Mouse (Mus musculus) granulocyte monocyte progenitor cell, adult 5-6 weeks (primary cell): Measurements from ENCODE around the gene Sesn3. TPM values are rescaled to one million over a fixed set of nuclear protein-coding genes. Genes with fewer than 3 reads are reported as not detected.
A peak's percentile ranks its signal among the peaks of the same experiment; 100 is the strongest.

ENCODE experiments used
- ATAC-seq: replicated peaks from 2 replicates; pipeline ENCODE4 v1.8.0; 2016; ENCODE audit warnings: mild to moderate bottlenecking, moderate TSS enrichment, inconsistent platforms; ENCODE audit not compliant: poor library complexity, severe bottlenecking
- total RNA-seq, 2 experiments: library from RNA; stranded (forward) in 1 of 2; stranded (reverse) in 1 of 2; fragments of 200-712, 200-1000 nt in 1 of 2; fragments of >200 nt in 1 of 2; fragmentation: Nextera tagmentation in 1 of 2; gene quantifications; 2 replicates each; pipeline ENCODE4 v1.2.3; 2014 to 2017

The Sesn3 gene
- total RNA-seq, 2 experiments from 2014 or later = 5.5 to 6.4 TPM

DNA sequence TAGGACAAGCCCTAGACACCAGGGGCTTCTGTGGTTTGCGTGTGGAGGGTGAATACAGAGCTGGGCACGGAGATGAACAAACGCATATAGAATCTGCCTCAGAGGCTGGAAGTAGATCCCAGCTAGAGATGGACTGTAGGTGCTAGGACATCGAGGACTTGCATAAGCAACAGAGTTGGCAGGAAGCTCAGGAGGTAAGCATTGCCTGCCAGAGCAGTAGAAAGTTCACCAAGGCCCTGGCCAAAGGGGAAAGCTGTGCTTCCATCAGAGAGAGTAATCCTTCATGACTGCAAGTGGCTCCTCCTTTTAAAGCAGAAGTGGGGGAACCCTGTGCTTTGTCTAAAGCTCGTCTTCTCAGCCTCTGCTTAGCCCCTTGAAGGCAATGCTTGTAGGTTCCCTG lies 74.5 kb downstream of the Sesn3 start:
- no peak for ATAC-seq

DNA sequence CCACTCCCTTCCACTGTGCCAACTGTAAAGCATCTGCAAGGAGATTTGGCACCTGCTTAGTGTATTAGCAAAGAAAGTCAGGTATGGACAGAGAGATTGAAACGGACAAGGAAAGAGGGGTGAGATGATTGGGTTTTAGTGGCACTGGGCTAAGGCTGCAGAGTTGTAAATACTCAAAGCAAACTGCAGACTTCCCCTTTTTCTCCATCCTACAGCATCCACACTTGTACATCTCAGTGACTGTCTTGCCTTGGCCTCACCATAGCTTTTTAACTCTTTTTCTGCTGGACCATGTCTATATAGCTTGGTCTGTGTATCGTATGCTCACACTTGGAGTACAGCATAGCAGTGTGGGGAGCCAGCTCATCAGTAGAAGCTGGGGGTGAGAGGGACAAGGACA lies 75.9 kb downstream of the Sesn3 start:
- ATAC-seq = peak; percentile 51

DNA sequence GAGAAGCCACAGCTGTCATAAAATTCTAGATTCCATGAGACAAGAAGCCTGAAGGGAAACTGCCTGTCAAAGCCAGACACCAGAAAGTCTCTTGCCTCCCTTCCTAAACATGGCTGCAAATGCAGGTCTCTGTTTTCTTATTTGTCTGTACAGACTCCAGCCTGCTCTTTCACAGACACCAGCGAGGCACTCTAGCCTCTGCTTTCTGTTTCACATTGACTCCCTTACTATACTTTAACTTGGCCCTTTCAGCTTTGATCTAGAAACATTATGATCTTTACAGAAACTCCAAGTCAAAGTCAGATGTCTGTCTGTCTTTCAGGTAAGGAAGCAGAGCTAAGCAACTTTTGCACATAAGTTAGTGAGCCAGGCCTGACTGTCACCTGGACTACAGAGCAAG lies 77.5 kb downstream of the Sesn3 start:
- ATAC-seq = no peak

- no peak for ATAC-seq
Observed at GRCm38 (mm10) chr9:14354852-14355251, 80.0 kb downstream of the Sesn3 start.

- ATAC-seq = no peak; the same call in 1 of the 2 replicates
Observed at GRCm38 (mm10) chr9:14357033-14357432, 82.2 kb downstream of the Sesn3 start.

- no peak for ATAC-seq
Observed at GRCm38 (mm10) chr9:14362068-14362768, 87.4 kb downstream of the Sesn3 start.

GRCm38 (mm10) chr9:14363540-14363939 lies 88.7 kb downstream of the Sesn3 start:
- ATAC-seq = peak; percentile 72

- ATAC-seq = no peak
Observed at GRCm38 (mm10) chr9:14364719-14365118, 89.9 kb downstream of the Sesn3 start.

DNA sequence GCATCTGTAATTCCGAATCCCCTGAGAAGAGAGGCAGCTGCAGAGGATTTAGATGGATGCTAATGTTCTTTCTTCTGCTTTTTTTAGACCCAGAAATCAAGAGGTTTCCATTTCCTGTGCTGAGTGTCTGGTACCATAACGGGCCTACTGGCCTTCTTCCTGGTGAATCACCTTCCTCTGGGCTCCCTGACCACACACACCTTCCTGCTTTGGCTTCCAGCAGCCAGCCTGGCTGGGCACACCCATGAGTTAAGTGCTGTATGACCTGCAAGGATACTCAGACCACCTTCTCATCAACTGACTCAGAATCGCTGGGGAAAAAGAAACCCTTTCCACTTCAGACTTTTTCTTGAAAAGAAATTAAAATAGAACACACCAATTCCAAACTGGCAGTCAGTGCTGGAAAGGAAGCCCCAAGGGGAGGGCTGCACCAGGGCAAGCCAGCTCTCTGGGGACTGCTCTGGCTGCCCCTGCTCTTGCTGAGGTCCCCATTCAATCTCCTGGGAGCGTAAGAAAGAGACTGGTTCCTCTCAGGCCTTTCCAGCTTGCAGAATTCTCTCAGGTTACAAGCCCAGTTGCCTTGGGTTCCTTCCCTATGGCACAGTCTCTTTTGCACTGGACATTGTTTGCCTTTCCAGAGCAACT lies 90.7 kb downstream of the Sesn3 start:
- ATAC-seq = peak; percentile 80

- no peak for ATAC-seq
Observed at GRCm38 (mm10) chr9:14367850-14368249, 93.0 kb downstream of the Sesn3 start.

GRCm38 (mm10) chr9:14369271-14369670 lies 94.4 kb downstream of the Sesn3 start:
- no peak for ATAC-seq

DNA sequence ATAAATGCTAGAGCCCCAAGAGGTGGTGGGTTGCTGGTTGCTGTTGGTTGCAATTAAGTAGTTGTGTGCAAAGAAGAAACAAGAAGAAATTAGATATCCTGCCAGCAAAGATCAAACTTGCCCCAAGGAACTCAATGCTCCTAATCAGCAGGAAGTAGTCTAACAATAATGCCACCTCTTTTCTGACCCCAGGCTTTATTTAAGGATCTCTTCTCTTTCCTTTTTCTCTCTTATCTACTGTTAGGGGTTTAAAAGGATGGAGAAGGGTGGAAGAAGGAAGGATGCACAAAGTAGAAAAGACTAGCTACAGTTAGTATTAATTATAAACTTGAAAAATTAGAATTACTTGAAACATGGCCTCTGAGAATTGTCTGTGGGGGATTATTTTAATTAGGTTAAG lies 97.6 kb downstream of the Sesn3 start:
- no peak for ATAC-seq

DNA sequence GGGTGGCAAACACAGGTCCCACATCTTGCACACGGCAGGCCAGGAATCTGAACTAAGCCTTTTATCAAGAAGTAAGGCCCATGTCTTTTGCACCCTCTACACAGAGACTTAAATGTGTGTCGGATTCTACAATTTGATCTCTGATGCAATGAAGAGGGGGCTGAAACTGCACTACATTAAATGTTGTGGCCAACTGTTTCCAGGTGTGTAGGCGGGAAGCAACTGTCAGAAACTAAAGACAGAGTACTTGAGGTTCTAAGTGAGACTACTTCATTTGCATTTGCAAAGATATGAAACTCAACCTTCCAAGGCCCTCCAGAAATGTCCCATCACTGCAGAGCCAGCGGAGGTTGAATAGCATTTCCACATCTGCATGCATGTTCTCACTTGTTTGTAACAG lies 101.3 kb downstream of the Sesn3 start:
- no peak for ATAC-seq

DNA sequence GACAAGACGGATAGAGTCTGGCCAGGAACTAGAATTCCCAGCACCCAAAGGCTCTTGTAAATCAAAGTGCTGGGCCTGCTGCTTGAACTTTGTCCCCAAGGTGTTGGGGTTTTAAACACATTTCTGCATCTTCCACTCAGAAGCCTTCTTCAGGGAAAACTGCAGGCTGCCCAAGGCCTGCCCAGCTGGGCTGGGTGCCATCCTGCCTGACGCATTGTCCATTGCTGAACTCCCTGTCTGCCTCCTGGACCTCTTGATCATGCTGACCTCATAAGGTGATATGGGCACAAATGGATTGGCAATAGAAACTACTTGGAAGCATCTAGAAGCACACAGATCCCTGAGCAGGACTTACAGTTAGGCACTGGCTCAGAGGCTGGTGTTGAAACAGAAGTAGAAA lies 103.3 kb downstream of the Sesn3 start:
- no peak for ATAC-seq

DNA sequence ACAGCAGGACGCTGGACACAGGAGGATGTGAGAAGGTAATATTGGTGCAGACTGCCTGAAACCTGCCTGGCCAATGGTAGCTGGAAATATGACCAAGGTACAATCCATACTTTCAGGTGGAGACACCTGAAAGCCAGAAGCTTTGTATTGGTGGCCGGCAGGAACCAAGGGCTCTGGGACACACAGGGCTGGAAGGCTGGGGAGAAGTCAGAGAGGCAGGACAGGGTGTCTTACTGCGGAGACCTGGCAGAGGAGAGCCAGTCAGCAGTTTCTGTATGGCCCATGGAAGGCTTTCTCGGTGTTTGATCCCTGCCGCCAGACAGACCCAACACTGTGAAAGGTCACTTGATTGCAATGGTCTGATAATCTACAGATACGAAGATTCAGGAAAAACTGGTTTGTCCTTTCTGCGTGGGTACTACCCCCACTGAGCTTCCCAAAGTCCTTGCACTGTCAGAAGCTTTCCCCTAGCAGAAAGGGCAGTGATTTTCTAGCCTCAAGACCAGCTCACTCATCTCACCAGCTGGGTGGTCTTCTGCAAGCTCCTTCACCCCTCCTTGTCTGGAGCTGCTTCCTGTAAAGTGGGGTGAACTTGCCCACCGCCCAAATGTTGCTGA lies 105.0 kb downstream of the Sesn3 start:
- no peak for ATAC-seq

DNA sequence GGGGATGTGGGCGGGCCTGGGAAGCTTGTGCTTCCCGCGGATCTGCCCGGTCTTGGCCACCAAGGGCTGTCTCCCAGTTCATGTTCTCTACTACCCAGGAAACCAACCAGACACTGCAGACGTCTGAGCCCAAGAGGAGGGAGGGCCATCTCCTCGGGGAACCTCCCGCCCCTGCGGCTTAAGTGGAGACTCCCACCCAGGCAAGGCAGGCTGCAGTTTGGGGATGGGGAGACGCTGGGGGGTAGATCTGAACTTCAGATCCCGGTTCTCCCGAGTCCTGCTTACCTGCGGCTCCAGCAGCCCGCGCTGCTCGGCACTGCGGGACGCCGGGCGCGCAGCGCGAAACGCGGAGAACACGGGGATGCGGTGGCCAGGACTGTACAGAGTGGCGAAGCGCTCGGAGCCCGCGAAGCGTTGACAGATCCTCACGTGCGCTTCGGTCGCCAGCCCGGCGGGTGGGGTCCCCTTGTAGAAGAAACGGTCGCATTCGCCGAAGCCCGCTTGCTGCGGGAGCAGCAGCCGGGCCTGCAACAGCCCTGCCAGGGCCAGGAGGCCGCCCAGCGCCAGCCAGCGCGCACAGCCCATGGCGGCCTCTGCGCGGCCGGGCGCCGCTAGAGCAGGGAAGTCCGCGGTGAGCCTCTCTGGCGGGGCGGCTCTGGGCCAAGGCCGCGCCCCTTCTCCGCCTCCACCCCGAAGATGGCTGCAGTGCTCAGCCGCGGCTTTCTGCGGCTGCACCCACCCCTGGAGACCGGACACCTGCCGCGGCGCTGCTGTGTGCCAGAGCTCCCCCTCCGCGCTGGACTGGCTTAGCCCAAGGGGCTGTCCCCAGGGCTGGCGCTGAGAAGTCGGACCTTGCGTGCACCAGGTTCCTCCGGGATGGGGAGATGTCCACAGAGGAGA lies 105.8 kb downstream of the Sesn3 start:
- ATAC-seq = peak; percentile 91

GRCm38 (mm10) chr9:14381353-14382055 lies 106.6 kb downstream of the Sesn3 start, which contains the start of gene Endod1:
Gene Endod1, minus strand, starts transcription at chr9:14381507.
- ATAC-seq = peak; percentile 46

DNA sequence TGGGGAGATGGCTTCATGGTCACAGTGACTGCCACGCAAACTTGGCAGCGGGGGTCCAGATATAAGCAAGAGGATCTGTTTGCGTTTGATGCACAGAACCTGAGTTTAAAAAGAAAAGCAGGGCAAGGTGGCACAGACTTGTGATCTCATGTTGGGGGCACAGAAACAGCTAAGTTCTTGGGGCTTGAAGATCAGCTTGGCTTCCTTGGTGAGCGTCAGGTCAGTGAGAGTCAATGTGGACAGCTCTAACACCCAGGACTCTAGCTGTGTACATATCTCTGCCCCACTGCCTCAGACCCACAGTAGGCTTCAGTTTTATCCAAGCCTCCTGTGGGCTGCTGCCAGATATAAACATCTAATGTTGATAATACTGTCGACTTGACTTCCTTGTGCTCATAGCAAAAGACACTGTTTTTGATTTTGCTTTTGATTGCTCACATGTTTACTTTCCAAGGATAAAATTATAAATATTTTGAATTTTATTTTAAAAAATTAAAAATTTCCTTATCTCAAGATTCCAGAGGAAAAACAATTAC lies 107.5 kb downstream of the Sesn3 start:
- ATAC-seq = no peak
